Mouse (Mus musculus): ENCODE measurements around the gene Fcer1g.

Fcer1g gene

DNA sequence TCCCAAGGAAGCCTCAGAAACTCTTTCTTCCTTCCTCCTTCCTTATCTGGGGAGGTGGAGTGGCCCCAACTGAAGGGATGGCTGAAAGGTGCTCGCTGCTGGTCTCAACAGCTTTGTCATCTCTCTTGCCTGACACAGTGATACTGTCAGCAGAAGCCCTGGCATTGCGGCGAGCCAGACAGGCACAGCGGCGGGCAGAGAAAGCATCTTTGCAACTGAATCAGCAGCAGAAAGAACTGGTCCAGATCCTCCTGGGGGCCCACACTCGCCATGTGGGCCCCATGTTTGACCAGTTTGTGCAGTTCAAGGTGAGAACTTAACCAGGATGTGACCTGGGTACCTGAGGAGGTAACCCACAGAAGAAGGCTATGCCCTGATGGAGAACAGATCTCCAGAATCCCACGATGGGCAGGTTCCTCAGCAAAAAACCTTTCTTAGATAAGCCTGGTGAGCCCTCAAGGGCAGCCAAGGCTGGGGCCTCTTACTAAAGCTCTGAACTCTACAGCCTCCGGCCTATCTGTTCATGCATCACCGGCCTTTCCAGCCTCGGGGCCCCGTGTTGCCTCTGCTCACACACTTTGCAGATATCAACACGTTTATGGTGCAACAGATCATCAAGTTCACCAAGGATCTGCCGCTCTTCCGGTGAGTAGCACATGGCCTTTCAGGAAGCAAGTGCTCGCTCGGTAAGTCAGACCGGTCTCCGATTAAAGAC is 17.8 kb downstream of the Fcer1g start:
- DNase-seq (ENCODE audit: low read depth): no peak

DNA sequence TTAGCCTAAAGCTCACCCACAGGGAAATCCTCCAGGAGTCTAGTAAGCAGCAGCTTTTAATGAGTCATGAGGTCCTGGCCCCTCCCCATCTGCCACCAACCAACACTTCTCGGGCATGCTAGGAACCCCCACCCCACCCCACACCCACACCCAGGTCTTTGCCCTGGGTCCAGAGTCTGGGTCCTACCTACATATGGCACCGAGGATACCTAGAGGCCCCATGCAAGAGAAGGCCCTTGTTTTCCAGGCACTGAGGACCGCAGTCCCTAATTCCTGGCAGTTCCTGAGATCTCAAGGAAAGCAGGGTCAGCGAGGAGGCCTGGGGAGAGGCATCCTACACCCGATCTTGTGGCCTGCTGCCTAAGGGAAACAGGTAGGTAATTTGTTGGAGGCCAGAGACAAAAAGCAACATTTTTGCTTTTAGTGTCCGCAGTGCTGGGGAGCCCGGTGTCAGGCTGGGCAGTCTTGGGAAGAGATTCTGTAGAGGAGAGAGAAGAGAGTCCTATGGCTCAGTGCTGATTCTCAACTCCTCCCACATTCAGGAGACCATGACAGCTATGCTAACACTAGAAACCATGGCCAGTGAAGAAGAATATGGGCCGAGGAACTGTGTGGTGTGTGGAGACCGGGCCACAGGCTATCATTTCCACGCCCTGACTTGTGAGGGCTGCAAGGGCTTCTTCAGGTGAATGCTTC is 20.2 kb downstream of the Fcer1g start, which contains the start of gene Nr1i3:
TSS of gene Nr1i3 (plus strand) at position 170 of the 696 bp plus-strand sequence.
- DNase-seq (ENCODE audit: low read depth): no peak

GRCm38 (mm10) chr1:171212854-171213253 is 21.3 kb downstream of the Fcer1g start:
- no peak for DNase-seq (ENCODE audit: low read depth)

GRCm38 (mm10) chr1:171209409-171209808 is 24.8 kb downstream of the Fcer1g start:
- no peak for DNase-seq (ENCODE audit: low read depth)

DNA sequence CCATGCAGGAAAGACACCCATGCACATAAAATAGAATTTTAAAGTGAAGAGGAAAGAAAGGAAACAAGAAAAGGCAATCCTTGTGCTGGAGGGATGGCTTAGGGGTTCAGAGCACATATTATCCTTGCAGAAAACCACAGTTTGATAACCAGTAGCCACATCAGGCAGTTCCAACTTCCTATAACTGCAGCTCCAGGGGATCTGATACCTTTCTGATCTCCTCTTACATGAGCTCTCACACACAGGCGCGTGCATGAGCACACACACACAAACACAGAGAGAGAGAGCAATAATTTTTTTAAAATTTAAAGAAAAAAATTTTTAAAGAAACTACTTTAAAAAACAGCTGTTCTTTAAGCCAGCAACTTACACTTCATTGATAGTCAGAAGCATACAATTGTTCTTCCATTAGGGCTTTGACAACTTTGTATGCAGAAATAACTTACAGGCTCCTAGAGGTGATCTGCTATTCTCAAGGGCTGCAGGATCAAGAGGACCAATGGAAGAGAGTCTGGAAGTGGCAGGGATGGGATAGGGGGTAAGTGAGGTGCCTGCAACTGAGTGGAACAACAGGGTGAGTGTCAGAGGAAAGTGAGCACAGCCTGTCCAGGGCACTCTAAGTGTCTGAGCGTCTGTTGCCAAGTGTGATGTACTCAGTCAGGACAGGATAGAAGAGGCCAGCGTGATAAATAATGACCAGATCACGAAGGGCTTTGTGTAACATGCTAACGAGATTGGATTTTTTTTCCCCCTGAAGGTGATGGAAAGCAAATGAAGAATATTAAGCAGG is 28.3 kb downstream of the Fcer1g start:
- DNase-seq (ENCODE audit: low read depth): no peak

- DNase-seq (ENCODE audit: low read depth): no peak
Observed at GRCm38 (mm10) chr1:171204249-171204644, 29.9 kb downstream of the Fcer1g start.

DNA sequence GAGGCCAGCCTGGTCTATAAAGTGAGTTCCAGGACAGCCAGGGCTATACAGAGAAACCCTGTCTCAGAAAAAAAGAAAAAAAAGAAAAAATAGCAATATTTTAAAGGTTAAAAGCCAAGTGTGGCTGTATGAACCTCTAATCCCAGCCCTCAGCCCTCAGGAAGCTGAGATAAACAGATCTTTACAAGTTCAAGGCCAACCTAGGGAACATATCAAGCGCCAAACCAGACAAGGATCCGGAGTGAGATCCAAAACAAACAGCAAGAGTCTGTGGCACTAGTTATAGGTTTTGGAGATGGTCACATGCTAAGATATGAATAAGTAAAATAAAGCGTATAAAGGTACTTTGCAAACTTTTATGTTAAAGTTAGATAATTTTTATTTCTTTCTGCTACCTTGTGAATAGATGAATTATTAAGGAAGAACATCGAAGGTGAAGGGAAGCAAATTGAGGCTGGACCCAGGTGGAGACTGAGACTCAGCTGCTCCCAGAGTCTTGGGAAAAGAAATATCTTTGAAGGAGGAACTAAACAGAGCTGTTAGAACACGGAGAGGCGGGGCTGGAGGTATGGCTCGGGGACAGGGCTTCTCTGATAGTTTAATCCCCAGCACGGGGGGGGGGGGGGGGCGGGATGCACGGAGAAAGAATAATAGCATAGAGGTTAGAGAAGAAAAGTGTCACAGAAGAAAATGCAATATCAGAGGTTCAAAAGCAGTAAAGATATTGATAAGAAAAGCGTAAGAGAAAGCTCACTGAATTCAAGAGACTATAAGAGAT is 30.5 kb downstream of the Fcer1g start:
- DNase-seq (ENCODE audit: low read depth): no peak

DNA sequence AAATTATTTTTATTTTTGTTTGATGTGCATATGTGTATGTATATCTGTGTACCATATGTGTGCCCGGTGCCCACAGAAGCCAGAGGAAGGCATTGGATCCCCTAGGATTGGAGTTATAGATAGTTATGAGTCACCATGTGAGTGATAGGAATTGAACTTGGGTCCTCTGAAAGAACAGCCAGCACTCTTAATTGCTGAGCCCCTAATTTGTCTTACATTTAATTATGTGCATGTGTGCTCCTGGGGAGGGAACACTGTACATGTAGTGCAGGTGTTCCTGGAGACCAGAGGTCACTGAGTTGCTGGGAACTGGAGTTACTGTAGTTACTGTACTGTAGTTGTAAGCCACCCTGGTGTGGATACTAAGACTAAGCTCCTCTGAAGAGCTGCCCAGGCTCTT is 33.4 kb downstream of the Fcer1g start:
- DNase-seq (ENCODE audit: low read depth): no peak

DNA sequence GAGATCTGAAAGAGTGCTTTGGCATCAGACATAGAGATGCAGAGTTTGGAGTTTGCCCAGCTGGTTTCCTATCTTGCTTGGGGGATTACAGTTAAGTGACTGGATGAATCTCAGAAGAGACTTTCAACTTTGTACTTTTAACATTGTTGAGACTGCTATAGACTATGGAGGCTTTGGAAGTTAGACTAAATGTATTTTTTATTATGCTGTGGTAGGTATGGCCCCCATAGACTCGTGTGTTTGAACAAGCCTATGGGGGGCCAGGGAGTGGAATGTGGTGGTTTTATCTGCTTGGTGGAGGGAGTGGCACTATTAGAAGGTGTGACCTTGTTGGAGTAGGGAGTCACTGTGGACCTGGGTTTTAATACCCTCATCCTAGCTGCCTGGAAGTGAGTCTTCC is 34.6 kb downstream of the Fcer1g start:
- no peak for DNase-seq (ENCODE audit: low read depth)

GRCm38 (mm10) chr1:171195887-171196397 is 38.2 kb downstream of the Fcer1g start, which contains the start of gene Pcp4l1:
Gene Pcp4l1 (minus strand): TSS chr1:171196268.
- no peak for DNase-seq (ENCODE audit: low read depth)

- no peak for DNase-seq (ENCODE audit: low read depth)
Observed at GRCm38 (mm10) chr1:171195046-171195822, 38.9 kb downstream of the Fcer1g start.

DNA sequence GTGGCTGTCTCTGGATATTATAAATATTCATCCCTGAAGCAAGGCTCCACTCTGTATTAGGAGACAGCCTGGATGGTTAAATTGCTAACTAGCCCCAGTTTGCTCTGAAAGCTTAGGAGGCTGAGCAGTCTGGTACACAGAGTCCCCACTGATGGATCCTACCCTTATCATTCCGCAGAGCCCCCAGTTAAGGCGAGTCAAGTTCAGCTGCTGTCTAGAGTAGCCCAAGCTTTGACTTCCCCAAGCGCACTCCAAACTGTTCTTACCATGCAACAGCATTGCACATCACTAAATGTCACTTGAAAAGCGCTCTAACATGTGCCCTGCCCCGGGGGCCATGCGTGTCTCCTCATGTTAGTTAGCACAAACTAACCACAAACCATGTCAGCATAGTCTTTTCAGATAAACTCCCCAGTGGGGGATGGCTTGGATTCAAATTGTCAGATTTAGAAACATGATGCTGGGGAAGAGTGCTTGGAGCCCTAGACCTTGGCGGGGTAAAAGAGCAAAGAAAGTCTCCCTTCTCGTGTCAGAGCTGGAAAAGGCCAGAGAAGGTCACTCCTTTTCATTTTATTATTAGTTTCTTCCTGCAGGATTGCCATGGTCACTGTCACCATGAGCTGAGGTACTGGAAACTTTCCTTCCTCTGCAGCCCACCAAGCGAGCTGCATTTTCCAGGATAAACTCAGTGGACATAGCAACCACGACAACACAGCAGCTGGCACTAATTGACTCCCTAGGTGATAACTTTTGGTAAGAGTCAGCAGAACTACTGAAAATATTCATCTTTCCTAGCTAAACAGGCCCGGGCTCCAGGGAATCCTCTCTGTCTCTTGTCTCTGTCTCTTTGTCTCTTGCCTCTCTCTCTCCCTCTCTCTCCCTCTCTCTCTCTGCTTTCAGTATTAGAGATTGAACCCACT is 40.0 kb downstream of the Fcer1g start:
- DNase-seq (ENCODE audit: low read depth): no peak

DNA sequence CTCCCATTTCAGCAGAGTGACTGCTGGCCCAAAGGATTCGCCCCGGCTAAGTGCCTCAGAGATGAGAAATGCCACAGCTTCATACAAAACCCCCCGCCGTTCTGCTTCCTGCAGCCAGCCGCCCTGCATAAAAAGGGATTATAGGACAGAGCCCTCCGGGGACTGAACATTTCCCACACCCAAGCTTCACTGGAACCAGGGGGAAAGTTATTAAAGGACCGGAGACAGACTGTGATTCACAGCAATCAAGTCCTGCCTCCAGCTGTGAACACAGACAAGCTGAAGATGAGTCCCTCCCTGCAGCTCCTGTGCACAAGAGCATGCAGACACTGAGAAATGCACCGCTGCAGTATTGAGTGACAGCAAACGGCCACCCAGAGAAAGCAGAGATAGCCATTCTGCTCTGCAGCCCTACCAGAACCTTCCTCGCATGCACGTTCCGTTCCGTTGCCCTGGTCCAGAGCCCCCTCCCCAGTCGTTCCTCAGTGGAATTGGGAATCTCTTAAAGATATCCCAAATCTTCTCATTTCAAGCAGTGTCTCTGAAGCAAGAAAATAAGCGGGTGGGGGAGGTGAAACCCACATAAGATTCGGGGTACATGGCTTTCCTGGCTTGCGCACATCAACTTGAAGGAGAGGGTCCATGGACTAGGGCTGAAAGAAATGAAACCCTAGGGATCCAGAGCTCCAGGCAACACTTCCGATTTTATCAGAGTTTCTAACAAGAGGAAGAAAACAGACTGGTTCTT is 40.9 kb downstream of the Fcer1g start:
- DNase-seq (ENCODE audit: low read depth): no peak

- DNase-seq (ENCODE audit: low read depth): no peak
Observed at GRCm38 (mm10) chr1:171192283-171192682, 41.9 kb downstream of the Fcer1g start.

DNA sequence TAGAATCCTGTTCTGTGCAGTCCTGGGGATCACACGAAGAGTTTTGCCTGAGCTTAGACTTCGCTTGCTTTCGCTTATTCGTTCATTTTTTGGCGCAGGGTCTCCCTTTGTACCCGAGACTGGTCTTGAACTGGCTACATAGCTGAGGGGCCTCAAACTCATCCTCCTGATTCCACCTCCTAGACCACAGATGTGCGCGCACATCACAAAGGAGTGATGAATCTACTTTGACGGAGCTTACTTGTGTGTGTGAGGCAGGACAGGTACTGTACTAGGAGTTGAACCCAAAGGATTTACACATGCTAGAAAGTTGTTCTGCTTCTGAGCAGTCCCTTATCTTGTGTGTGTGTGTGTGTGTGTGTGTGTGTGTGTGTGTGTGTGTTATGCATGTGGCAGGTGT is 43.3 kb downstream of the Fcer1g start:
- no peak for DNase-seq (ENCODE audit: low read depth)

GRCm38 (mm10) chr1:171189476-171190114 is 44.6 kb downstream of the Fcer1g start:
- DNase-seq (ENCODE audit: low read depth): no peak

- no peak for DNase-seq (ENCODE audit: low read depth)
Observed at GRCm38 (mm10) chr1:171189046-171189445, 45.1 kb downstream of the Fcer1g start.

DNA sequence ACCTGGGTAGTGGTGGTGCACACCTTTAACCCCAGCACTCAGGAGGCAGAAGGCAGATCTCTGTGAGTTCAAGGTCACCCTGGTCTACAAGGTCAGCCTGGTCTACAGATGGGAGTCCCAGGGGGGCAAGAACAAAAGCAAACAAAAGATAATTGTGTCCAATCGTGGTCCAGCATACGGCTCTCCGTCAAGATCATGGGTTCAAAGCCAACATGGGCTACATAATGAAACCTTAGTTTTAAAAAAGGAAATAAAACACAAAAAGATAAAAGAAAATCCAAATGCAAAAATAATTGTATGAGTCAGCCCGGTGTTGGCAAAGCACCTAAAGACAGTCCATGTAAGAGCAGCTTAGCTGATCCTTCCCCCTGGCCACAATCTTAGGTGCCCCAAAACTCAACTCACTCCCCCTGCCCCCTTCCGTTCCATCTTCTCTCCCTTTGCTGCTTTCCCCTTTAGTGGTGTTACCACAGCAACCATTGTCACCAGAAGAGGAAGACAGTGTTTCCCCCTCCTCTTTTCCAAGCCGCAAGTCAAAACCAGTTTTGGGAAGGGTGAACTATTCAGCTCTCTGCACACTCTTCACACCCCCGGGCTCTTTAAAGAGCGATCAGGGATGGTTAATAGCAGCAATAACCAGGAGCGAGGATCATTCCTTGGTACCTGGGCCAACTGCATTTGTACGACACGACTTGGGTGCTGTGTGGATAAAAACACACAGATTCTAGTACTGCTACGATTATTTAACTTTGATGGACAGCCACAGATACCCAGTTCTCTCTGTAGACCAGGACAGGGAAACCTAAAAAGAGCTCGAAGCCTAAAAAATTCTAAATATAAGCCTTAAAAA is 46.1 kb downstream of the Fcer1g start:
- DNase-seq (ENCODE audit: low read depth): no peak

All from naive thymus-derived CD4-positive, alpha-beta T cell, adult 2 months (primary cell).